Mouse (Mus musculus) midbrain, embryonic 13.5 days (tissue): ENCODE data around the gene Sarm1. TPM values are rescaled to one million over a fixed set of nuclear protein-coding genes. Genes with fewer than 3 reads are reported as not detected.

Source experiments
- ATAC-seq: fragments of 200-750 bp; cut with Nextera tagmentation; 2 replicates; pipeline ENCODE4 v1.8.0; 2017; ENCODE audit warnings: mild to moderate bottlenecking, moderate TSS enrichment, moderate library complexity
- H3K27ac ChIP-seq: fragments of 300-500 bp; sonication (generic); 2 replicates; pipeline ENCODE4 v1.5.1; 2015; ENCODE audit warnings: inconsistent platforms, mild to moderate bottlenecking, moderate library complexity
- H3K27me3 ChIP-seq: fragments of 300-500 bp; sonication (generic); 2 replicates; pipeline ENCODE4 v1.6.1; 2015; ENCODE audit warnings: mild to moderate bottlenecking, inconsistent platforms
- H3K36me3 ChIP-seq: fragments of 300-500 bp; sonication (generic); 2 replicates; pipeline ENCODE4 v1.6.1; 2015; ENCODE audit warnings: mild to moderate bottlenecking, inconsistent platforms
- H3K4me1 ChIP-seq: fragments of 300-500 bp; sonication (generic); replicated peaks from 2 replicates; pipeline ENCODE4 v1.6.1; 2015; ENCODE audit warnings: inconsistent platforms
- H3K4me2 ChIP-seq: fragments of 300-500 bp; sonication (generic); replicated peaks from 2 replicates; pipeline ENCODE4 v1.6.1; 2015; ENCODE audit warnings: moderate library complexity, mild to moderate bottlenecking, inconsistent platforms
- H3K4me3 ChIP-seq: fragments of 300-500 bp; sonication (generic); replicated peaks from 2 replicates; pipeline ENCODE4 v1.5.1; 2015; ENCODE audit warnings: mild to moderate bottlenecking, inconsistent platforms
- H3K9ac ChIP-seq: fragments of 300-500 bp; sonication (generic); replicated peaks from 2 replicates; pipeline ENCODE4 v1.6.1; 2015; ENCODE audit warnings: mild to moderate bottlenecking, inconsistent platforms
- H3K9me3 ChIP-seq: fragments of 300-500 bp; sonication (generic); 2 replicates; pipeline ENCODE4 v1.6.1; 2016; ENCODE audit warnings: mild to moderate bottlenecking, inconsistent platforms
- WGBS: fragments of 180-500 bp; shearing (Covaris S2); methylation state at CpG from one replicate; pipeline ENCODE4 v1.1.7; 2015; 5-methylcytosine and 5-hydroxymethylcytosine counted together
- polyA plus RNA-seq: library from polyadenylated mRNA; unstranded; fragments of >200 nt; fragmentation: Nextera tagmentation; extraction: Ambion mirVana; gene quantifications from 2 replicates; pipeline ENCODE4 v1.2.1, GENCODE M21; 2015

Sarm1 gene
- polyA plus RNA-seq, 1 experiment from 2014 or later: 47.8 TPM

DNA sequence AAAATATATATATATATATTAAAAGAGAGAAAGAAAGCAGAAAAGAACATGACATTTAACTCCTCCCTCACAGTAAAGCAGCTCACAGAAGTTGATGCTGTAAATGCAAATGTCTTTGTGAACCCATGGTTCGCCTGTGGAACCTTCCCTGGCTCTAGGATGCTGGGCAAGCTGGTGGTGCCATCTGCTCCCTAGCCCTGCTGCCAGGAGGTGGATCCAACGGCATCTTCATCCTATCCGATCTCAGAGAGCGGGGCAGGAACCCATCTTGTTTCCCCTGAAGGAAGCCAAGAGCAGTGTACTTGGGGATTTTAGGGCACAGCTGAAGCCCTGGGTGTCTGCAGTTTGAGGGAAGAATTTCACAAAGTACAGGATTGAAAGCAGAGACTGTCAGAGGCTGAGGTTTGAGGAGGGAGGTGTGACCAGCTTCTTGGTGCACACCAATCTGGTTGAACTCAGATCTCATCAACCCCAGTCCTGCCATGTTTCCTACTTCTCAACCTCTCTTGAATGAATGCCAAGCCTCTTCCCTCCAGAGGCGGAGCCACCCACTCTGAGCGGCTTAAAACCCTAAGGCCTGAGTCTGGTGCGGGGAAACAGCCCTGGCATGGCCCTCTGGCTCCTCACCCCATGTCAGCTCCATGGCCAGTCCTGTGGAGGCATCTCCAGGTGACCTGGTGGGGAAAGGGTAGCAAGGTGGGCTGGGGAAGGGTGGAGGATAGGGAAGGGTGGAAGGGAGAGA is 5.5 kb upstream of the Sarm1 start, which contains the start of gene Sebox:
Gene Sebox (plus strand): TSS at position 539 of the 742 bp plus-strand sequence.
- ATAC-seq: no peak
- 72% methylated on average over 7 of the region's 7 CpGs for whole genome bisulfite sequencing
- H3K9ac ChIP-seq: no peak within 1 kb of the TSS
- no peak within 1 kb of the TSS for H3K27ac ChIP-seq
- peaks cover 10% of the 10 kb centered on the region; the same call in 1 of the 2 replicates for H3K4me1 ChIP-seq
- peaks cover 16% of the 10 kb centered on the region; the same call in 1 of the 2 replicates for H3K27me3 ChIP-seq
- H3K4me2 ChIP-seq: no peak within 1 kb of the TSS
- no peaks in the 10 kb centered on the region for H3K9me3 ChIP-seq
- no peak within 1 kb of the TSS for H3K4me3 ChIP-seq
- H3K36me3 ChIP-seq: peaks cover 29% of the 10 kb centered on the region

DNA sequence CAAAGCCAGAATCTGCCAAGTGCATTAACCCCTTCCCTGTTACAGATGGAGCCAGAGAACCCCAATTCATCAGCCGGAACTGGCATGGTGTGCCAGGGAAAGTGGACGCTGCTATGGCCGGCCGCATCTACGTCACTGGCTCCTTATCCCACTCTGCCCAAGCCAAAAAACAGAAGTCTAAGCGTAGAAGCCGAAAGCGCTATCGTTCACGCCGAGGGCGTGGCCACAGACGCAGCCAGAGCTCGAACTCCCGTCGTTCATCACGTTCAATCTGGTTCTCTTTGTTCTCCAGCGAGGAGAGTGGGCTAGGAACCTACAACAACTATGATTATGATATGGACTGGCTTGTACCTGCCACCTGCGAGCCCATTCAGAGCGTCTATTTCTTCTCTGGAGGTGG is 4.0 kb upstream of the Sarm1 start:
- Histone ChIP-seq H3K4me3 (no peak overlapping the region), H3K9ac (no peak overlapping the region), H3K27ac (no peak overlapping the region), H3K4me2 (no peak overlapping the region), H3K4me1 (peaks cover 15% of the 10 kb centered on the region), H3K36me3 (peaks cover 15% of the 10 kb centered on the region), H3K27me3 (peaks cover 16% of the 10 kb centered on the region; the same call in 1 of the 2 replicates), H3K9me3 (no peaks in the 10 kb centered on the region)
- ATAC-seq: no peak
- 85% methylated on average over 20 of the region's 20 CpGs for WGBS

GRCm38 (mm10) chr11:78500623-78501202 is 3.2 kb upstream of the Sarm1 start:
- 84% methylated on average over 9 of the region's 9 CpGs for WGBS

GRCm38 (mm10) chr11:78499543-78499942 is 2.0 kb upstream of the Sarm1 start:
- H3K4me2 ChIP-seq: peak overlapping the region; percentile 6; the same call in 1 of the 2 replicates
- WGBS: 42% methylated on average over 16 of the region's 16 CpGs

More at GRCm38 (mm10) chr11:78500623-78501202, 3.2 kb upstream of the Sarm1 start:
- no peak overlapping the region for H3K27ac ChIP-seq
- H3K4me3 ChIP-seq: no peak overlapping the region
- 0 out of 2 replicates have a peak overlapping the region, but pooled peaks have one; percentile 23 for H3K9ac ChIP-seq
- peaks cover 6% of the 10 kb centered on the region; the same call in 1 of the 2 replicates for H3K36me3 ChIP-seq
- H3K4me1 ChIP-seq: peaks cover 23% of the 10 kb centered on the region
- no peak overlapping the region for H3K4me2 ChIP-seq
- H3K9me3 ChIP-seq: no peaks in the 10 kb centered on the region
- no peak for ATAC-seq
- H3K27me3 ChIP-seq: peaks cover 16% of the 10 kb centered on the region; the same call in 1 of the 2 replicates

GRCm38 (mm10) chr11:78499004-78499403 is 1.4 kb upstream of the Sarm1 start, which contains the start of gene Vtn:
TSS of gene Vtn (plus strand) at chr11:78499091.
- Histone ChIP-seq H3K4me1 (peaks cover 40% of the 10 kb centered on the region), H3K9ac (peak within 1 kb of the TSS; percentile 65), H3K4me3 (peak within 1 kb of the TSS; percentile 88), H3K9me3 (no peaks in the 10 kb centered on the region), H3K36me3 (no peaks in the 10 kb centered on the region), H3K27me3 (peaks cover 16% of the 10 kb centered on the region; the same call in 1 of the 2 replicates), H3K27ac (peak within 1 kb of the TSS; percentile 95), H3K4me2 (peak within 1 kb of the TSS; percentile 77)
- ATAC-seq: no peak
- 46% methylated on average over 7 of the region's 7 CpGs for WGBS

More at GRCm38 (mm10) chr11:78499543-78499942, 2.0 kb upstream of the Sarm1 start:
- Histone ChIP-seq H3K36me3 (no peaks in the 10 kb centered on the region), H3K4me1 (peaks cover 35% of the 10 kb centered on the region), H3K9ac (0 out of 2 replicates have a peak overlapping the region, but pooled peaks have one; percentile 6), H3K27me3 (peaks cover 16% of the 10 kb centered on the region; the same call in 1 of the 2 replicates), H3K4me3 (no peak overlapping the region), H3K9me3 (no peaks in the 10 kb centered on the region), H3K27ac (no peak overlapping the region)
- ATAC-seq: no peak

DNA sequence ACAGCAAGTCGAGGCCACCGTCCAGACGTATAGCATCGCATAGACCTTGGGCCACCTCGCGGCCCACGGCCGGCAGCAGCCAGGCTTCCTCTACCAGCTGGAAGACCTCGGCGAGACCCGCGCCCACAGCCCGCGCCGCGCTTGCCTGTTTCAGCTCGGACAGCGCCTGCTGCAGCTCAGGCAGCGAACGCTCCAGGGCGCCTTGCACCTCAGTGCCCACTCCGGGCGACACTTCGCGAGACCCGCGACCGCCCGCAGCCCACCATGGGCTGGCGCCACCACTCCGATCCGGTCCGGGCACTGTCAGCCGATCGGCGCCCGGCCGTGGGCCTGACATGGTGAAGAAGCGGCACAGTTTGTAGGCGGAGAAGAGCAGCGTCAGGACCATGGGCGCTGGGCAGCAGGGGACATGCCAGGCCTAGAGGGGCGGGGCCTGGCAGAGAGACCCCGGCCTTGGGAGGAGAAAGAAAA is 448 bp downstream of the Sarm1 start:
- under 1% methylated on average over 44 of the region's 44 CpGs for WGBS
- H3K4me2 ChIP-seq: peak overlapping the region; percentile 77
- H3K9me3 ChIP-seq: no peaks in the 10 kb centered on the region
- H3K36me3 ChIP-seq: no peaks in the 10 kb centered on the region
- H3K9ac ChIP-seq: peak overlapping the region; percentile 77
- ATAC-seq: peak; percentile 82
- H3K27me3 ChIP-seq: peaks cover 16% of the 10 kb centered on the region; the same call in 1 of the 2 replicates
- peak overlapping the region; percentile 88 for H3K4me3 ChIP-seq
- peak overlapping the region; percentile 95 for H3K27ac ChIP-seq
- peaks cover 41% of the 10 kb centered on the region for H3K4me1 ChIP-seq

GRCm38 (mm10) chr11:78495904-78496303 is 1.6 kb downstream of the Sarm1 start:
- H3K9me3 ChIP-seq: no peaks in the 10 kb centered on the region
- WGBS: 9% methylated on average over 6 of the region's 6 CpGs
- H3K9ac ChIP-seq: peak overlapping the region; percentile 77
- no peak overlapping the region for H3K27ac ChIP-seq
- peaks cover 26% of the 10 kb centered on the region for H3K27me3 ChIP-seq
- peaks cover 46% of the 10 kb centered on the region for H3K4me1 ChIP-seq
- no peak for ATAC-seq
- H3K36me3 ChIP-seq: no peaks in the 10 kb centered on the region
- peak overlapping the region; percentile 77 for H3K4me2 ChIP-seq
- H3K4me3 ChIP-seq: peak overlapping the region; percentile 88

DNA sequence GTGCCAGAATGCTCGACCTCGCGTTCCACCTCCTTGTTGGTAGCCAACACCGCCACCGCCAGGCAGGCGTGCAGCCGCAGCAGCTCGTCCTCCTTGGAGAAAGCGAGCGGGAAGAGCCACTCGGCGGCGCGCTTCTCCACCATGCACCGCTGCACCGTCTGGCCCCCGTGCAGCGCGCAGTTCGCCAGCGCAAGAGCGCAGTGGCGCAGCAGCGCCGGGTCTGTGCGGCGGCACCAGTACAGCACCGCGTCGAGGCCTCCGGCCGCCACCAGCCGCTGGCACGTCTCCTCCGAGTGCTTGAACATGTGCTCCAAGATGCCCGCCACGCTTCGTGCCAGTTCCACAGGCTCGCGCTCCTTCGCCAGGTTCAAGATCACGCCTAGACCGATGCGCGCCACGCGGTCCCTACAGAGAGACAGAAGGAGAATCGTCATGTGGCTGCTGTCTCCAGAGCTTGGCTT is 6.7 kb downstream of the Sarm1 start:
- Histone ChIP-seq H3K4me3 (peak overlapping the region; percentile 26), H3K9me3 (no peaks in the 10 kb centered on the region), H3K27me3 (peaks cover 46% of the 10 kb centered on the region), H3K36me3 (peaks cover 24% of the 10 kb centered on the region), H3K4me1 (peaks cover 35% of the 10 kb centered on the region), H3K9ac (peak overlapping the region; percentile 54), H3K4me2 (peak overlapping the region; percentile 54), H3K27ac (no peak overlapping the region)
- WGBS: 7% methylated on average over 48 of the region's 48 CpGs
- ATAC-seq: peak; percentile 91

- no peaks in the 10 kb centered on the region for H3K9me3 ChIP-seq
- ATAC-seq: no peak
- H3K27me3 ChIP-seq: peaks cover 46% of the 10 kb centered on the region
- no peak overlapping the region for H3K4me3 ChIP-seq
- no peak overlapping the region for H3K4me2 ChIP-seq
- WGBS: 4% methylated on average over 8 of the region's 8 CpGs
- no peak overlapping the region for H3K27ac ChIP-seq
- H3K4me1 ChIP-seq: peaks cover 17% of the 10 kb centered on the region
- 0 out of 2 replicates have a peak overlapping the region, but pooled peaks have one; percentile 28 for H3K9ac ChIP-seq
- peaks cover 45% of the 10 kb centered on the region for H3K36me3 ChIP-seq
Observed at GRCm38 (mm10) chr11:78488168-78488567, 9.4 kb downstream of the Sarm1 start.

DNA sequence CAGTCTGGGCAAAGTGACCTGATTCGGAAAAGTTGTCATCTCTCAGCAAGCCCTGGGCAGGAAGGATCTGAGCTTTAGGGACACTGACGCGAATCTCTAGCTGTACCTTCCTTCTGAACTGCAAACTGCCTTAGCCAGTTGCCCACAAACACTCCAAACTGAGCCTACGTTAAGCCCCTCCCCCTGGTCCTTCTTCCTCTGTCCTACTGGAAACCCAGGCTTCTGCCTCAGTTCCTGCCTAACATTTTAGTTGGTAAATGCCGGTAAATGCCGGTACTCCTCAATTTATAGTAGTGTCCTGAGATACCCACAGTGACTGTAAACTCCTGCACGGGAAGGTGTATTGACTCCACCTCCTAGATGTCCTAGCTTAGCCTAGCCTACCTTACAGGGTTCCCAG is 13.9 kb downstream of the Sarm1 start:
- Histone ChIP-seq H3K9ac (no peak overlapping the region), H3K4me3 (no peak overlapping the region), H3K27ac (no peak overlapping the region), H3K4me2 (no peak overlapping the region), H3K36me3 (peaks cover 79% of the 10 kb centered on the region), H3K9me3 (no peaks in the 10 kb centered on the region), H3K27me3 (peaks cover 13% of the 10 kb centered on the region), H3K4me1 (0 out of 2 replicates have a peak, but pooled peaks cover 3% of the 10 kb centered on the region)
- WGBS: 65% methylated on average over 7 of the region's 7 CpGs
- no peak for ATAC-seq

DNA sequence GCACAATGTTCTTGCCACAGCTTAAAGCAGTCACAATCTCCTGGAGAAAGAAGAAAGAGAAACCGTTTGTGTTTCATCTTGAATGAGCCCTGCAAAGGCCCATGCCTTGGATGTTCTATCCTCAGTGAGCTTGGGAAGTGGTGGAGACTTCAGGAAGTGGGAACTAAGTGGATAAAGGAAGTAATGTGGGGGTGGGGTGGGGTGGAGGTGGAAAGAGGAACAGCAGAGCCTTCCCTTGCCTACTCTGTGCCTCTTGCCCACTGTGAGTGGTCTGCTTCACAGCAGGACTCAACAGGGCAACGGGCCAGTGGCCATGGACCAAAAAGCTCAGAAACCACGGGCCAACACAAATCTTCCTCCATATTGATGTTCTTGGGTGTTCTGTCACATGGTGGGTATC is 22.3 kb downstream of the Sarm1 start:
- no peak overlapping the region for H3K4me2 ChIP-seq
- H3K27ac ChIP-seq: no peak overlapping the region
- H3K36me3 ChIP-seq: peaks cover 69% of the 10 kb centered on the region
- no peaks in the 10 kb centered on the region for H3K9me3 ChIP-seq
- no peak overlapping the region for H3K9ac ChIP-seq
- ATAC-seq: no peak
- H3K4me1 ChIP-seq: no peaks in the 10 kb centered on the region
- 79% methylated on average over 3 of the region's 3 CpGs for WGBS
- H3K4me3 ChIP-seq: no peak overlapping the region
- H3K27me3 ChIP-seq: no peaks in the 10 kb centered on the region
